8 mouse cellular contexts compared by ENCODE assay signal in genomic region chr13:32670782-32671181, GRCm38 (mm10).
"Had no signal": no experiment of that assay in that cellular context is flagged by ENCODE, and none has a peak within 500 bp of the region (broad histone marks: within the 10 kb centered on the region; RNA-seq: fewer than 3 reads in every experiment).

No protein-coding gene starts in this region.

- H3K9ac ChIP-seq: liver, embryonic 12.5 days; midbrain, embryonic 13.5 days; stomach, embryonic 15.5 days had no signal

- H3K4me2 ChIP-seq: liver, embryonic 12.5 days; midbrain, embryonic 13.5 days; stomach, embryonic 15.5 days had no signal

- H3K27ac ChIP-seq: left cerebral cortex, adult 2 months; limb, embryonic 10.5 days; liver, embryonic 12.5 days; midbrain, embryonic 13.5 days; stomach, embryonic 15.5 days had no signal

- H3K4me1 ChIP-seq: limb, embryonic 10.5 days; midbrain, embryonic 13.5 days; stomach, embryonic 15.5 days had no signal

- H3K4me3 ChIP-seq: left cerebral cortex, adult 2 months; limb, embryonic 10.5 days; liver, embryonic 12.5 days; midbrain, embryonic 13.5 days; stomach, embryonic 15.5 days had no signal

- H3K27me3 ChIP-seq: liver, embryonic 12.5 days; midbrain, embryonic 13.5 days; stomach, embryonic 15.5 days had no signal

- H3K9me3 ChIP-seq: limb, embryonic 10.5 days; liver, embryonic 12.5 days; midbrain, embryonic 13.5 days; stomach, embryonic 15.5 days had no signal

- H3K36me3 ChIP-seq: limb, embryonic 10.5 days; liver, embryonic 12.5 days; midbrain, embryonic 13.5 days; stomach, embryonic 15.5 days had no signal

- DNase-seq: kidney, adult 8-10 months; kidney, postnatal 25 days; right cerebral cortex, postnatal 14 days had no signal

- ATAC-seq: liver, embryonic 12.5 days; midbrain, embryonic 13.5 days had no signal
